Mouse (Mus musculus) hindlimb bud, embryonic 11.5 days (tissue): Measurements from ENCODE around the gene 4930503B20Rik.

Experiments
- DNase-seq: peaks from one replicate; pipeline ENCODE4 v3.0.0-alpha.2; 2012; ENCODE audit warnings: low read depth, low spot score; ENCODE audit errors: extremely low spot score

4930503B20Rik gene

DNA sequence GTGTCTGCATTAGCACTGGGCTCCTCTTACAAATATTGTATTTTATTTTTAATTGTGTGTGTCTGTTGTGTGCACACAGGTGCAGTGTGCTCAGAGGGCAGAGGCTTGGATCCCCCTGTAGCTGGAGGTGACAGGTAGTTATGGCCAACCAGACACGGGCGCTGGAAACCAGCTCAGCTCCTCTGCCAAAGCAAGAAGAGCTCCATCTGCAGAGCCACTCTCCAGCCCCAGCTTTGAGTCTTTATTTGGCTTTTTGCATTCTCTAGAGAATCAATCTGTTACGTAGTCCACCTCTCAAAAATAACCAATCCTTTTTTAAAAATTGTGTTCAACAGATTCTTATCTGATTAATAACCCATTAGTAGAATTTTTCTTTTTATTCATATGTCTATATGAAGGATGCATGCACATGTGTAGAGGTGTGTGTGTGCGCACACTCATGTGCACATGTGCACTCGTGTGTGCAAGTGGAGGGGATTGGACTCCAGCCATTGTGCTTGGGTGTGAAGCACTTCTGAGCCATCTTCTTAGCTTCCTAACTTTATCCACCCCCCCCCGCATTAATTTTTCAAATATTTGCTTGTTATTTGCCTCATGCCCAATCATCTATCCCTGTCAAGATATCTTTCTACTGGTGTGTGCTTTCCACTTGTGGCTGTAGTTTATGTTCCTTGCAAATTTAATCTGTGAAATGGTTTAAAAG is 51.8 kb downstream of the 4930503B20Rik start:
- no peak for DNase-seq

DNA sequence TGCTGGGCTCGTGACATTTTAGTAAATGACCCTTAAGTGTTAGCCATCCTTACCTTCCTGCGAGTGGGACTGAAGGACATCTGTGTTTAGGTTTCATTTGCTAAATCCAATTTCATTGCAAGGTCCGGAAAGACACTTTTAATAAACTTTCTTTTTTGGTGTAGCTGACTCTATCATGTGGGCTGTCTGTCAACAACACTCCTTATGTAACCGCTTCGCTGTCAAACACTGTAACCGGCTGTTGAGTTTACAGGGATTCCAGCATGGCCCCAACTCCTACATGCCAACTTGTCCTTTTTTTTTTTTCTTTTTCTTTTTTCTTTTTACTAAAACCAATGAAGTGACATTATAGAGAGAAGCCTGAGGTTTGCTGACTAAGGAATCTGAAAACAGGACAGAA is 52.7 kb downstream of the 4930503B20Rik start:
- no peak for DNase-seq

DNA sequence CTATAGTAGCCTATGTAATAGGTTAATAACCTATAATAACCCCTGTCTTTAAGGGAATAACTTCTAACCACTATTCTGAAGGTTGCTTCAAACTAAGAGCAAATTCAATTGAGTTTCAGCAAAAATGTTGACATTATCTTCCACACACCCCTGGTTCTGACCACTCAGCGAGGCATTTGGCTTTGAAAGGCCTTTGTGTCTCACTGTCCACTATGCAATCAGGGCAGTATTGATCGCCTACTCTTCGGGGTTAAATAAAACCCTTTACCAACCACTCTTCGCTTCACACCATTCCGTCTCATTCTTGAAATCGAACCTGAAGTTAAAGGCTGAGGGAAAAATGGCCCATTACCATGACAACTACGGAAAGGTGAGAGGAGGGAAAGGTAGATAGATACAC is 54.3 kb downstream of the 4930503B20Rik start:
- DNase-seq: no peak

GRCm38 (mm10) chr3:146596387-146596786 is 54.7 kb downstream of the 4930503B20Rik start:
- DNase-seq: no peak

GRCm38 (mm10) chr3:146595440-146595839 is 55.7 kb downstream of the 4930503B20Rik start:
- DNase-seq: no peak
